Mouse (Mus musculus) testis, adult 2 months (tissue): Measurements from ENCODE around the gene Hspb9. TPM values are rescaled to one million over a fixed set of nuclear protein-coding genes. Genes with fewer than 3 reads are reported as not detected.

ENCODE experiments used
- H3K27ac ChIP-seq: fragments of 200-500 bp; 2 replicates; pipeline ENCODE4 v1.5.1; 2012; ENCODE audit warnings: low read depth, low read length; ENCODE audit not compliant: control insufficient read depth, insufficient read depth
- H3K27me3 ChIP-seq: fragments of 200-500 bp; 2 replicates; pipeline ENCODE4 v1.6.1; 2012; ENCODE audit warnings: mild to moderate bottlenecking, low read length, moderate library complexity; ENCODE audit not compliant: control insufficient read depth, insufficient read depth
- H3K36me3 ChIP-seq: fragments of 200-500 bp; 2 replicates; pipeline ENCODE4 v1.6.1; 2012; ENCODE audit warnings: mild to moderate bottlenecking, low read length; ENCODE audit not compliant: control insufficient read depth, insufficient read depth
- H3K4me1 ChIP-seq: fragments of 200-500 bp; 2 replicates; pipeline ENCODE4 v1.6.1; 2012; ENCODE audit warnings: low read length; ENCODE audit not compliant: control insufficient read depth, insufficient read depth
- H3K4me3 ChIP-seq: fragments of 200-500 bp; 2 replicates; pipeline ENCODE4 v1.5.1; 2012; ENCODE audit warnings: low read depth, mild to moderate bottlenecking, low read length, moderate library complexity, mixed read lengths; ENCODE audit not compliant: control insufficient read depth
- CTCF ChIP-seq: fragments of 200-500 bp; IDR thresholded peaks from 2 replicates; pipeline ENCODE4 v1.5.1; 2012; ENCODE audit warnings: low read depth, mild to moderate bottlenecking, inconsistent platforms, low read length, moderate library complexity; ENCODE audit not compliant: control insufficient read depth, insufficient read depth, insufficient replicate concordance
- POLR2A ChIP-seq: fragments of 200-500 bp; IDR thresholded peaks from 2 replicates; pipeline ENCODE4 v1.6.1; 2012; ENCODE audit warnings: low read depth, mild to moderate bottlenecking, inconsistent platforms, low read length, moderate library complexity; ENCODE audit not compliant: control insufficient read depth
- polyA plus RNA-seq: library from polyadenylated mRNA; depleted of rRNA; stranded (reverse); fragments of >200 nt; gene quantifications from 2 replicates; pipeline ENCODE4 v1.2.3, GENCODE M21; 2012; rRNA removed

Gene Hspb9
- polyA plus RNA-seq, 1 experiment, result 1,420 TPM

DNA sequence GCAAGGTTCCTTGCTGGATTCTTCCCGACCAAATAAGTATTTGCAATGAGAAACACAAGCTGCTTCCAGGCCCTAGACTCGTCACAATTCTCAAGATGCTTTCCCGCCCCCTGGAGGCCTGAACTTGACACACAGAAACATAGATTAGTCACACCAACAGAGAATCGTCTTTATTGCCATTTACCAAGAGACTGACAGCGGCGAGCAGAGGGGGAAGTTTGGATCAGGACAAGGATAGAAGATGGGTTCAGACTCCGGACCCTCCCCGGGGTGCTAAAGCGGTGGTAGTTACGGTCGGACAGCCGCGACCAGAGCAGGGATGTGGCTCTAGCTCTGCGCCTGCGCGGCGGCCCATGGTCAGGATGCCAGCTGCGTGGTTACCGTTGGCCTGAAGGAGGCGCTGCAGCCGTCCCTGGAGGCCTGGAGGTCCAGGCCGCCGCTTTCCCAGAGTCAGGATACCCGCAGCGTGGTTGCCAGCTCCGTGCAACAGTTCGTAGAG lies 47.9 kb downstream of the Hspb9 start:
- H3K36me3 ChIP-seq, result no peaks in the 10 kb centered on the region
- H3K27me3 ChIP-seq, result no peaks in the 10 kb centered on the region; the same call in 1 of the 2 replicates
- H3K4me3 ChIP-seq, result peak overlapping the region; percentile 70
- no peak overlapping the region for H3K27ac ChIP-seq
- peaks cover 21% of the 10 kb centered on the region for H3K4me1 ChIP-seq
- TF ChIP-seq POLR2A, result peak; percentile 46; the same call in 1 of the 2 replicates
- TF ChIP-seq CTCF, result peak; percentile 91

DNA sequence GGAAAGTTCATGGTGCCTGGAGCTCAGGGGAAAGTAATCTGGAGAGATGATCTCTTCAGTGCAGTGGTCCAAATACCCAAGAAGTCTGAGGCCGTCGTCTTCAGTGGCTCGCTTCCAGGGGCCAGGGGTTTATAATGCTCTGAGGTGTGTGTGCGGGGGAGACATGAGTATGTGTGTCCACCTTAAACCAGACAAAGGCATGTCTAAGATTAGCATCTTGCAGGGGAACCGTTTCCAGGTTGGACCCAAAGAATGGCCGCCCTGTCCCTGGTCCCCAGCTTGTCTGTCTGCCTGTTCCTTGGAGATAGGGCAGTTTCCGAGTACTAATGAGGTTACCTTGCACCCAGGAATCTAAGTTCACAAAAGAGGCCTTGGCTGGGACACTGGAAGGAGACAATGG lies 49.2 kb downstream of the Hspb9 start, which contains the start of gene Hcrt:
TSS of gene Hcrt (minus strand) at position 101 of the 400 bp plus-strand sequence.
- H3K27me3 ChIP-seq, result no peaks in the 10 kb centered on the region; the same call in 1 of the 2 replicates
- H3K4me1 ChIP-seq, result peaks cover 21% of the 10 kb centered on the region
- H3K36me3 ChIP-seq, result no peaks in the 10 kb centered on the region
- H3K27ac ChIP-seq, result no peak within 1 kb of the TSS
- TF ChIP-seq POLR2A (no peak), CTCF (no peak)
- peak within 1 kb of the TSS; percentile 70 for H3K4me3 ChIP-seq

Other genes starting within 250 kb of the Hspb9 start
- gene Klhl11, start 241.1 kb upstream of the Hspb9 start, polyA plus RNA-seq, result 10.2 and 11.2 TPM in 2 replicates
- gene Acly, start 185.8 kb upstream of the Hspb9 start, polyA plus RNA-seq, result 24.7 and 30.4 TPM in 2 replicates
- gene Ttc25, start 168.2 kb upstream of the Hspb9 start, polyA plus RNA-seq, result 70.4 and 74.1 TPM in 2 replicates
- 3.3 and 3.7 TPM in 2 replicates for gene Cnp, start 138.9 kb upstream of the Hspb9 start, polyA plus RNA-seq
- 245 and 266 TPM in 2 replicates for gene Nkiras2, start 94.6 kb upstream of the Hspb9 start, polyA plus RNA-seq
- 104 and 150 TPM in 2 replicates for gene Dnajc7, start 93.7 kb upstream of the Hspb9 start, polyA plus RNA-seq
- gene Zfp385c, start 21.4 kb upstream of the Hspb9 start, polyA plus RNA-seq, result 2.6 and 3.8 TPM in 2 replicates
- 31.5 and 32.0 TPM in 2 replicates for gene Dhx58, start 9.6 kb upstream of the Hspb9 start, polyA plus RNA-seq
- 24.0 and 26.3 TPM in 2 replicates for gene Kat2a, start 1.4 kb upstream of the Hspb9 start, polyA plus RNA-seq
- gene Rab5c, start 24.4 kb downstream of the Hspb9 start, polyA plus RNA-seq, result 90.2 and 90.7 TPM in 2 replicates
- 0.40 and 0.51 TPM in 2 replicates for gene Kcnh4, start 46.1 kb downstream of the Hspb9 start, polyA plus RNA-seq
- gene Hcrt, start 49.1 kb downstream of the Hspb9 start, polyA plus RNA-seq, result 0.36 TPM in 1 of 2 replicates, not detected in the other
- gene Ghdc, start 57.1 kb downstream of the Hspb9 start, polyA plus RNA-seq, result 1.3 and 1.6 TPM in 2 replicates
- 1.9 and 2.4 TPM in 2 replicates for gene Stat5b, start 136.9 kb downstream of the Hspb9 start, polyA plus RNA-seq
- 4.0 and 6.6 TPM in 2 replicates for gene Stat5a, start 145.5 kb downstream of the Hspb9 start, polyA plus RNA-seq
- 25.0 and 30.2 TPM in 2 replicates for gene Stat3, start 225.7 kb downstream of the Hspb9 start, polyA plus RNA-seq